Mouse (Mus musculus) adrenal gland, postnatal 36 days (tissue): Measurements from ENCODE around the gene Kif2b. TPM values are rescaled to one million over a fixed set of nuclear protein-coding genes. Genes with fewer than 3 reads are reported as not detected.

ENCODE experiments used
- DNase-seq, 2 experiments: peaks; one replicate each; pipeline ENCODE4 v3.0.0; 2021; ENCODE audit warnings: mixed read lengths in 1 of 2
- long read RNA-seq, 2 experiments: library from polyadenylated mRNA; stranded (forward); transcript quantifications; one replicate each; pipeline ENCODE4 v2.0.0; 2021; ENCODE audit warnings: borderline sequencing depth in 2 of 2
- total RNA-seq, 2 experiments: library from RNA; stranded (reverse); gene quantifications; 2 replicates each; pipeline ENCODE4 v1.2.3; 2021

The Kif2b gene
- not detected for total RNA-seq
- long read RNA-seq, experiment 1: 0 reads
- long read RNA-seq, experiment 2: 0 reads

- DNase-seq: no peak
These were observed at the start of gene Kif2b for GRCm38 (mm10) chr11:91577317-91577716. Kif2b (minus strand) TSS chr11:91577558.

DNA sequence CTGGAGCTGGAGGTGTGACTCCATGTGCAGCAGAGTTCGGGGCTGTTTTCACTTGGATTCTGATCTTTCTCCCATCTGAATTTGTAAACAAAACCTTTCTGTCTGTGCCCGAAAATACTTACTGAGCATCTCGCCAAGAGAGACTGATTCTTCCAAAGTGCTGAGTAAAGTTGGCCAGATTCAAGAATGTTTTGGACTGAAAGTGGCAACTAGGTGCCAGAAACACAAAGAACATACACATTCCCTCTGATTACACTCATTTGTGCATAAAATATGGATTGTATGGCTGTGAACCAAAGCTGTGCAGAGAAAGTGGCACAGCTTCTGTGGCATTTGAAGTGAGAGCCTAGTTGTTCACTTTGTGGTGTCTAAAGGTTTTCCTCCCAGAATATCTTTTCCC is 15.7 kb upstream of the Kif2b start:
- DNase-seq: no peak

- DNase-seq: no peak
These were observed 502 bp downstream of the Kif2b start for GRCm38 (mm10) chr11:91576856-91577255.

- DNase-seq: no peak
These were observed 2.0 kb downstream of the Kif2b start for GRCm38 (mm10) chr11:91575406-91575805.

GRCm38 (mm10) chr11:91574477-91574876 is 2.9 kb downstream of the Kif2b start:
- no peak for DNase-seq

GRCm38 (mm10) chr11:91530737-91531136 is 46.6 kb downstream of the Kif2b start:
- DNase-seq: no peak
